Mouse (Mus musculus) heart, adult 2 months (tissue): ENCODE results near the gene Rbmxl2. TPM values are rescaled to one million over a fixed set of nuclear protein-coding genes. Genes with fewer than 3 reads are reported as not detected.

Source experiments
- DNase-seq, 2 experiments: peaks; one replicate each; pipeline ENCODE4 v3.0.0; 2021
- H3K27ac ChIP-seq: fragments of 200-600 bp; 2 replicates; pipeline ENCODE4 v1.8.1; 2022
- H3K27me3 ChIP-seq: fragments of 200-500 bp; 2 replicates; pipeline ENCODE4 v1.6.1; 2012; ENCODE audit warnings: mild to moderate bottlenecking, low read length, inconsistent platforms, mixed read lengths; ENCODE audit not compliant: control insufficient read depth, insufficient read depth
- H3K36me3 ChIP-seq: fragments of 200-500 bp; 2 replicates; pipeline ENCODE4 v1.6.1; 2012; ENCODE audit warnings: low read length, inconsistent platforms; ENCODE audit not compliant: control insufficient read depth, insufficient read depth
- H3K4me1 ChIP-seq: fragments of 200-500 bp; 2 replicates; pipeline ENCODE4 v1.6.1; 2011; ENCODE audit warnings: low read length; ENCODE audit not compliant: control insufficient read depth, insufficient read depth
- H3K4me3 ChIP-seq: fragments of 200-600 bp; 2 replicates; pipeline ENCODE4 v1.8.1; 2022
- H3K79me2 ChIP-seq: fragments of 200-500 bp; replicated peaks from 2 replicates; pipeline ENCODE4 v1.6.1; 2012; ENCODE audit warnings: mild to moderate bottlenecking, inconsistent platforms, low read length, moderate library complexity, mixed read lengths; ENCODE audit not compliant: control insufficient read depth, insufficient read depth
- H3K9ac ChIP-seq: fragments of 200-500 bp; 2 replicates; pipeline ENCODE4 v1.6.1; 2012; ENCODE audit warnings: low read depth, mild to moderate bottlenecking, control low read depth, inconsistent platforms, low read length, mixed read lengths
- CTCF ChIP-seq: fragments of 200-600 bp; IDR thresholded peaks from 2 replicates; pipeline ENCODE4 v1.8.1; 2022; ENCODE audit warnings: antibody characterized with exemption, mild to moderate bottlenecking, moderate library complexity
- EP300 ChIP-seq: fragments of 200-500 bp; IDR thresholded peaks from 2 replicates; pipeline ENCODE4 v1.6.1; 2011; ENCODE audit warnings: low read depth, low read length, control low read depth; ENCODE audit not compliant: insufficient read depth
- POLR2A ChIP-seq: fragments of 200-500 bp; IDR thresholded peaks from 2 replicates; pipeline ENCODE4 v1.6.1; 2011; ENCODE audit warnings: mild to moderate bottlenecking, low read depth, low read length, control low read depth; ENCODE audit not compliant: insufficient read depth
- WGBS: fragments of 180-500 bp; shearing (Covaris S2); methylation state at CpG from one replicate; pipeline ENCODE4 v1.1.7; 2018; 5-methylcytosine and 5-hydroxymethylcytosine counted together
- intact Hi-C: fragments of 180-260 bp; cut with DNase I; formaldehyde crosslinking; loops from one replicate; pipeline ENCODE4 v1.15.1; 2025
- polyA plus RNA-seq: library from polyadenylated mRNA; depleted of rRNA; stranded (reverse); fragments of >200 nt; gene quantifications from 2 replicates; pipeline ENCODE4 v1.2.3, GENCODE M21; 2012; rRNA removed
- total RNA-seq, 2 experiments: library from RNA; stranded (reverse); gene quantifications; 2 replicates each; pipeline ENCODE4 v1.2.3; 2021

The Rbmxl2 gene
- total and polyA plus RNA-seq, 3 experiments, result not detected

- WGBS, result 82% methylated on average over 3 of the region's 3 CpGs
- TF ChIP-seq POLR2A (no peak), EP300 (no peak), CTCF (no peak)
Measured at GRCm38 (mm10) chr7:107253355-107253754, 44.1 kb downstream of the Rbmxl2 start.

GRCm38 (mm10) chr7:107259936-107260335 is 50.7 kb downstream of the Rbmxl2 start:
- no peak for TF ChIP-seq CTCF
- no peak for TF ChIP-seq POLR2A
- TF ChIP-seq EP300, result no peak
- H3K27me3 ChIP-seq, result no peaks in the 10 kb centered on the region
- intact Hi-C loops, result no loop called here
- no peaks in the 10 kb centered on the region for H3K79me2 ChIP-seq
- DNase-seq, result no peak
- no peak overlapping the region for H3K27ac ChIP-seq
- H3K4me3 ChIP-seq, result no peak overlapping the region
- no peak overlapping the region for H3K9ac ChIP-seq
- no peaks in the 10 kb centered on the region for H3K4me1 ChIP-seq
- H3K36me3 ChIP-seq, result no peaks in the 10 kb centered on the region
- WGBS, result 72% methylated on average over 5 of the region's 5 CpGs

More at GRCm38 (mm10) chr7:107253355-107253754, 44.1 kb downstream of the Rbmxl2 start:
- no peak for DNase-seq
- H3K4me3 ChIP-seq, result no peak overlapping the region
- H3K27me3 ChIP-seq, result no peaks in the 10 kb centered on the region
- H3K27ac ChIP-seq, result no peak overlapping the region
- H3K36me3 ChIP-seq, result no peaks in the 10 kb centered on the region
- no peak overlapping the region for H3K9ac ChIP-seq
- intact Hi-C loops, result no loop called here
- no peaks in the 10 kb centered on the region for H3K4me1 ChIP-seq
- no peaks in the 10 kb centered on the region for H3K79me2 ChIP-seq

Other genes with a start within 250 kb of the Rbmxl2 start
- gene Olfr6, start 245.5 kb upstream of the Rbmxl2 start, total RNA-seq, result not detected
- gene Olfr6, start 245.5 kb upstream of the Rbmxl2 start, polyA plus RNA-seq, result not detected in 2 replicates
- gene Olfr711, start 234.0 kb upstream of the Rbmxl2 start, total RNA-seq, result not detected
- gene Olfr711, start 234.0 kb upstream of the Rbmxl2 start, polyA plus RNA-seq, result not detected in 2 replicates
- not detected for gene Olfr2, start 203.4 kb upstream of the Rbmxl2 start, total RNA-seq
- gene Olfr2, start 203.4 kb upstream of the Rbmxl2 start, polyA plus RNA-seq, result not detected in 2 replicates
- not detected for gene Olfr713, start 178.3 kb upstream of the Rbmxl2 start, total RNA-seq
- not detected in 2 replicates for gene Olfr713, start 178.3 kb upstream of the Rbmxl2 start, polyA plus RNA-seq
- gene Olfr714, start 138.5 kb upstream of the Rbmxl2 start, total RNA-seq, result not detected
- not detected in 2 replicates for gene Olfr714, start 138.5 kb upstream of the Rbmxl2 start, polyA plus RNA-seq
- gene Olfr17, start 116.2 kb upstream of the Rbmxl2 start, total RNA-seq, result not detected
- gene Olfr17, start 116.2 kb upstream of the Rbmxl2 start, polyA plus RNA-seq, result not detected in 2 replicates
- gene Olfr715b, start 99.1 kb upstream of the Rbmxl2 start, total RNA-seq, result not detected
- not detected in 2 replicates for gene Olfr715b, start 99.1 kb upstream of the Rbmxl2 start, polyA plus RNA-seq
- gene Olfr715, start 78.4 kb upstream of the Rbmxl2 start, total RNA-seq, result not detected
- not detected in 2 replicates for gene Olfr715, start 78.4 kb upstream of the Rbmxl2 start, polyA plus RNA-seq
- not detected for gene Olfr716, start 71.1 kb upstream of the Rbmxl2 start, total RNA-seq
- gene Olfr716, start 71.1 kb upstream of the Rbmxl2 start, polyA plus RNA-seq, result not detected in 2 replicates
- gene Nlrp14, start 42.5 kb upstream of the Rbmxl2 start, total RNA-seq, result not detected
- not detected in 2 replicates for gene Nlrp14, start 42.5 kb upstream of the Rbmxl2 start, polyA plus RNA-seq
- gene Syt9, start 161.3 kb downstream of the Rbmxl2 start, total RNA-seq, result not detected
- 0.09 TPM in 1 of 2 replicates, not detected in the other for gene Syt9, start 161.3 kb downstream of the Rbmxl2 start, polyA plus RNA-seq